Mouse (Mus musculus) c-Kit-positive CD71-positive TER-119-positive erythroid progenitor cells, embryonic 14.5 days (primary cell): ENCODE measurements around the gene Gabrb1.
A peak's percentile ranks its signal among the peaks of the same experiment; 100 is the strongest.

Source experiments
- DNase-seq: peaks from one replicate; pipeline ENCODE4 v3.0.0-alpha.2; 2013; ENCODE audit warnings: low spot score

Gabrb1 gene

GRCm38 (mm10) chr5:72162855-72163254, 504.9 kb downstream of the Gabrb1 start:
- no peak for DNase-seq

DNA sequence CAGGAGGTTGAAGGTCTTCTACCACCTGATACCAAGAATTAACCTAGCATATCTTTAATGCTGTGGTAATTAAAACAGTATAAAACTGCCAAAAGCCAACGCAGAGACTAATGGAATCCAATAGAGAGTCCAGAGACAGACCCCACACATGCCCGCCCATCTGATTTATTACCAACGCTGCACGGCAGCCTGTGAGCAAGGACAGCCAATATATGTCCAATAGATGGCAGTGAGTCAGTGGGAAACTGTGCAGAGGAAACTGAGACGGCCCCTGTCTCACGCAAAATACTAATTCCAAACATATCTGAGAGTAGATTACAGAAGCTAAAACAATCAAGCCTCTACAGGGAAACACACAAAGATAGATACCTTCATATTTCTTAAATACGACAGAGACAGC, 506.5 kb downstream of the Gabrb1 start:
- no peak for DNase-seq

DNA sequence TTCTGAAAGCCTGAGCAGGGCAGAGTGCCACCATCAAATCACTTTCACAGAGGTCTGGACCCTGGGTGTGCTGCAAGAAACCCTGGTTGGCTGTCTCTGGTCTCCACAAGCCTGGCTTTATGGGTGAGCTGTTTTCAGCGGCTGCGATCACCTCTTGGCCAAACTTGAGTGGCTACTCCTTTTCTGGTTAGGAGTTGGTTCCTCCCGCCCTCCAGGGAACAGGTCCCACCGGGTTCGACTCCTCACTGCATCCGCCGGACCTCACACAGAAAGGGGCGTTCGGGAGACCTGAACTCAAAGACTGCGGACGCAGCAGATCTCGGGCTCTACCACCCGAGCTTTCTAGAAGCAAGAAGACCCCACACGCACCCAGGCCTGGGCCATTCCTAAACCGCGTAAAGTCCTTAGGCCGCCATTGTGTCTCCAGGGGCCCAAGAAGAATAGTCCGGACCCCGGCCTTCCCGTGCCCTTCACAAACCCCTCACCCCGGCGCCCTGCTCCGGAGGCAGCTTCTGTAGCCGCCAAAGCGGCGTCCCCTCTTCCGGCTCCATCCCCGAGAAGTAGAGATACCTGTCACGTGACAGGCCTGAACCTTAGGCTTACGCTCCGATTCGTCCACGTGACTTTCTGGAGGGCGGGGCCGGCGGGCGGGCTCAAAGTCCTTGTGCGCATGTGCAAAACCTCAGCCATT, 509.8 kb downstream of the Gabrb1 start, which contains the start of gene Commd8:
Gene Commd8 (minus strand): TSS at position 596 of the 691 bp plus-strand sequence.
- DNase-seq, result peak; percentile 91

DNA sequence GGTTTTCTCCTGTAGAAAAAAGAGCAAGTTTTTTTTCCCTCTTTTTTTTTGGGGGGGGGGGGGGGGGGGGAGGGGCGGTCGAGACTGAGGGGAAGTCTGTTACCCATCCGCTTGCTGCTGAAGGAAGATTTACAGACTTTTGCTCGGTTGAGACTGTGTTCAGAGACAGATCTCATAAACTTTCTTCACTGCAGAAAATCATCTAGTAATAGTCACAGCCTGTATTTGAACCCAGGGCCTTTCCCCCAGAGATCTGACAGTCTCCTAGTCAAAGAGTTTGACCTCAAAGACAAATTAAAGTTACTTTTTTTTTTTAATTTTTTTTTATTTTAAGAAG, 510.3 kb downstream of the Gabrb1 start:
- no peak for DNase-seq

- DNase-seq, result no peak
These were observed 512.2 kb downstream of the Gabrb1 start for GRCm38 (mm10) chr5:72170067-72170466.

DNA sequence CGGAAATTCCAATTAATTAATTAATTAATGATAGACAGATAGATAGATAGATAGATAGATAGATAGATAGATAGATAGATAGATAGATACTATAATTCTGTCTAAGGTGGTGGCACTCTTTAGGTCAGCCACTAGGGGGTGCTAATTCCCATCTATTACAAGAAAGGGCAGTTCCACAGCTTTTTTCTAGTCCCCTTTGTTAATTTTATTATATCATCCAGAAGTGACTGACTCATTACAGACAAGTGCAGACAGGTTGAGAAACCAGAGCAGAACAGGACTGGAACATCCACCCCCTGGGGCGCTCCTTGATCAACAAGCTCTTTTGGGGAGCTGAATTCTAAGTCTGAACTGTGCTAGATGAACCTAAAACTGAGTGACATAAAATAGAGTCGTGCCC, 514.8 kb downstream of the Gabrb1 start:
- peak; percentile 65 for DNase-seq

DNA sequence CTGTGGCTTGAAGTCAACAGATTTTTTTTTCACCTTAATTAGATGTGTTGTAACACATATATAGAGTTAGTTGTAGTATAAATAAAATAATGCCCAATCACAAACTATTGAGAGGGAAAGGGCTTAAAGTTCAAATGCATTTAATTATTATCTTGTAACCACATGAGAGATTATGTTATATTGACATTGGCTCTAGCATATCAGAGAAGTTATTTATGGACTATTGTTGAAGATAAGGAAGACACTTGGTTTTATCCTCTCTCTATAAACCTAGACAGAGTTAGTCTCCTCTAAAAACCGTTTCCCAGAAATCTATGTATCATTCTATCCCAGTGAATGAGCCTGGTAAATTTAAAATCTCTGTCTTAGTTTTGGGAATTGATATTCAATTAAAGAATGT, 515.6 kb downstream of the Gabrb1 start:
- no peak for DNase-seq

DNA sequence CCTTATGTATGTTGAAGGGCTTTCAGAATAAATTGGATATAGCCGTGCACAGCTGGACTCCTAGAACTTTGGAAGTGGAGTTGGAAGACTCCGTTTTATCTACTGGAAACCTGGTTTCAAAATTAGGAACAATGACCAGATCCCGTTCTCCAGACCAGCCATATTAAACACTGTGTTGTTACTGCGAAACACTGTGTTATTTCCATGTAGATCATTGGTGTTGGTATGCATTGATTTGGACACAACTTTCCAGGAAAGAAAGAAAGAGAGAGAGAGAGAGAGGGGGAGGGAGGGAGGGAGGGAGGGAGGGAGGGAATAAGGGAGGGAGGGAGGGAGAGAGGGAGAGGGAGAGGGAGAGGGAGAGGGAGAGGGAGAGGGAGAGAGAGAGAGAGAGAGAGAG, 517.1 kb downstream of the Gabrb1 start:
- no peak for DNase-seq

GRCm38 (mm10) chr5:72175530-72175929, 517.6 kb downstream of the Gabrb1 start:
- no peak for DNase-seq

DNA sequence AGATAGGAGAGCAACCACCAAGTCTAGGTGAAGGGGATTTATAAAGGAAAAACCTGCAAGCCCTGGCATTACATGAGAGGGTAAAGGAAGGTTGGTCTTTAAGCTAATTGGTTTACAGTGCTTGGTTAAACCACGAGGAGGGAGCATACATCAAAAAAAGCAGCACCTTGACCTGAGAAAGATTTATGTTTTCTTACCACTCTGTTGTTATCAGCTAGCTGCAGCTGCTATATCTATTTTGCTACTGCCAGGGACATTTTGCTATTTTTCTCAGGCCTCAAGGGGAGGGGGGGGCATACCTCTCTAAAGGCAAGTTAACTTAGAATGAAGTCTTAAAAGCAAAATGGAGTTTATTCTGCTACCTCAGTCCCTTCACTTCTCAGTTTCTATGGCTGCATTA, 523.3 kb downstream of the Gabrb1 start:
- DNase-seq, result peak; percentile 47

DNA sequence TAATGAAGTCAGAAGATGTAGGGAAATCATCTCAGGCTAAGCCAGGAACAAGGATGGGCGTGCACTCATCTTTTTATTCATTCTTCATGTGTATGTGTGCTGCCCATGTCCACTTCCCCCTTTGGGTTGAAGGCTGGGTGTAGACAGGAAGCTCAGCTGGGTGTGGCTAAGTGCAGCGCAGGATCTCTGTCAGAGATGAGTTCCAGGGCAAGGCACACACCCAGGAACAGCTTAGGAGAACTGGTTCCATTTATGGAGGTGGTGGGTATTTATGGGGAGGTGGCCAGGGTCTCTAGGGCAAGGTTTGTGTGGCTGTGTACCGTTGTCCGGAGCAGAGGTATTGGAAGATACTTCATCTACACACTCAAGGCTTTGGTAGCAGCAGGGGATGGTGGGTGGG, 524.9 kb downstream of the Gabrb1 start:
- peak; percentile 41 for DNase-seq

GRCm38 (mm10) chr5:72183929-72184328, 526.0 kb downstream of the Gabrb1 start:
- peak; percentile 79 for DNase-seq

DNA sequence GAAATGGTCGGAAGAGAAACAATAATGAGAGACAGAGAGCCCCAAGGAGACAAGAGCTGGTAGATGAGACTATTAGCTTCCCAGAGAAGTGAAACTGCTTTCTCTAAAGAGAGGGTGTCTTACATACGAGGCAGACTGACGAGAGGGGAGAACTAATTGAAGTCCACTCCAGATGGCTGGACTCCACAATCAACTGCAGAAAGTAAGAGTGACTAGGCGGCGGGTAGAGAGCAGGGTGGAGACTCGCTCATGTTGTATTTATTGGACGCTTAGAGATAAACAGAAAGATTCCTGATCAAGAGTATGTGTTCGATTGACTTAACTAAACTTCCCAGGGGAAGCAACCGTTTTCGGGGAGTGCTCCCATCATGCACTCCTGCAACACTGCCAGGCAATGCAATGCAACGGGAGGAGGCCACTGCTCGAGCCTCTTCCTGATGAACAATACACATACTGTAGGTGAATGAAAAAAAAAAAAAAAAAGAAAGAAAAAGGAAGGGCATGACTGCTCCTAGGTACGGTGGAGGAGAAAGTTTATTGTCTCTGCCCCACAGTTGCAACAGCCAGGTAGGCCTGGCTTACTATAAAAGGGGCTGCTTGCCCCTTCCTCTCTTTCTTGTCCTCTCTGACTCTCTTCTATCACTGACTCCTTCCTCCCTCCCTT, 526.7 kb downstream of the Gabrb1 start:
- peak; percentile 49 for DNase-seq

- no peak for DNase-seq
These were observed 533.2 kb downstream of the Gabrb1 start for GRCm38 (mm10) chr5:72191154-72191553.

DNA sequence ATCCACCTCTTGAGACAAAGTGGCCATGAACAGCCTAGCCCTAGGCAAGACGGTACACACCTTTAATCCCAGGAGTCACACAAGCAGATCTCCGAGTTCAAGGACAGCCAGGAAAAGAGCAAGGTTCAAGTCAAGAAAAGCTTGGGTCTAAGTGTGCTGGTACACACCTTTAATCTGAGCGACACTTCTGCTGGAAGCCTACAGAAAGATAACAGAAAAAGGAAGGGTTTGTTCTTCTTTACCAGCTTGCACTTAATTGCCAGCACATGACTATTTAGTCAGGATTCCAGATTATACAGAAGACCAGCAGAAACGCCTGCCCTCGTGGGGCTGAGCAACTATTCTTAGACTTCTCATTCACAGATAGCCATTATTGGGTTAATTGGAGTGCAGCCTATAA, 534.0 kb downstream of the Gabrb1 start:
- no peak for DNase-seq

DNA sequence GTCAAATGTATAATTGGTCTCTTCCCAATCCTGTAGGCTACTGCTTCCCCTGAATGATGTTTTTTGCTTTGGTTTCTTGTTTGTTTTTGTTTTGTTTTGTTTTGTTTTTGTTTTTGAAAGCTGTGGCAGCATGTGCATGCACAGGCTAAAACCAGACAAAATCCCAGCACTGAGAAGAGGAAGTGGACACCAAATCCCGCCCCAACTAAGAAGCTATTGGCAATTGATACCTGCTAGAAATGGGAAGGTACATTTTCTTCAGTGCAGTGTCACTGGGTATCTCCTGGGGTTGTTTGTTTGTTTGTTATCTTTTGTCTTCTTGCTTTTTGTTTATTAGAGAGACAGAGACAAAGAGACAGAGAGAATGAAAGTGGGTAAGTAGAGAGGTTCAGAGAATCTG, 537.5 kb downstream of the Gabrb1 start:
- no peak for DNase-seq
